Mouse (Mus musculus) olfactory bulb, adult 2 months (tissue): Measurements from ENCODE around the gene Ly6g5c. TPM values are rescaled to one million over a fixed set of nuclear protein-coding genes. Genes with fewer than 3 reads are reported as not detected.
A peak's percentile ranks its signal among the peaks of the same experiment; 100 is the strongest.

Experiments used
- H3K27ac ChIP-seq: fragments of 200-500 bp; 2 replicates; pipeline ENCODE4 v1.5.1; 2012; ENCODE audit warnings: low read depth, low read length; ENCODE audit not compliant: insufficient read depth
- H3K4me1 ChIP-seq: fragments of 200-500 bp; 2 replicates; pipeline ENCODE4 v1.6.1; 2012; ENCODE audit warnings: low read length; ENCODE audit not compliant: control insufficient read depth, insufficient read depth
- H3K4me3 ChIP-seq: fragments of 200-500 bp; 2 replicates; pipeline ENCODE4 v1.5.1; 2012; ENCODE audit warnings: mild to moderate bottlenecking, low read depth, low read length, moderate library complexity; ENCODE audit not compliant: insufficient read depth
- CTCF ChIP-seq: fragments of 200-500 bp; IDR thresholded peaks from 2 replicates; pipeline ENCODE4 v1.5.1; 2012; ENCODE audit warnings: low read depth, mild to moderate bottlenecking, low read length, moderate library complexity; ENCODE audit not compliant: insufficient read depth
- POLR2A ChIP-seq: fragments of 200-500 bp; IDR thresholded peaks from 2 replicates; pipeline ENCODE4 v1.6.1; 2012; ENCODE audit warnings: mild to moderate bottlenecking, low read depth, low read length, moderate library complexity; ENCODE audit not compliant: insufficient read depth
- WGBS: fragments of 180-500 bp; shearing (Covaris S2); methylation state at CpG from one replicate; pipeline ENCODE4 v1.1.7; 2018; 5-methylcytosine and 5-hydroxymethylcytosine counted together
- polyA plus RNA-seq: library from polyadenylated mRNA; stranded (reverse); fragments of >200 nt; gene quantifications from 2 replicates; pipeline ENCODE4 v1.2.4, GENCODE M21; 2012; ENCODE audit warnings: low replicate concordance; ENCODE audit not compliant: missing spikeins, insufficient read depth, insufficient read length

Ly6g5c gene
- not detected in 2 replicates for polyA plus RNA-seq

GRCm38 (mm10) chr17:35108097-35108496 lies at the start of gene Ly6g5c:
Gene Ly6g5c, plus strand, starts transcription at chr17:35108279.
- no peak for TF ChIP-seq POLR2A
- TF ChIP-seq CTCF = no peak
- H3K4me1 ChIP-seq = peaks cover 2% of the 10 kb centered on the region; the same call in 1 of the 2 replicates
- no peak within 1 kb of the TSS for H3K27ac ChIP-seq
- 80% methylated on average over 6 of the region's 6 CpGs for WGBS
- H3K4me3 ChIP-seq = no peak within 1 kb of the TSS

GRCm38 (mm10) chr17:35058316-35058715 lies 49.8 kb upstream of the Ly6g5c start:
- Histone ChIP-seq H3K27ac (no peak overlapping the region), H3K4me1 (peaks cover 10% of the 10 kb centered on the region; the same call in 1 of the 2 replicates), H3K4me3 (no peak overlapping the region)
- TF ChIP-seq CTCF (no peak), POLR2A (no peak)
- 71% methylated on average over 9 of the region's 9 CpGs for WGBS

GRCm38 (mm10) chr17:35058911-35059892 lies 48.9 kb upstream of the Ly6g5c start, which contains the start of gene Ddah2:
Gene Ddah2, plus strand, starts transcription at chr17:35059035.
- Histone ChIP-seq H3K27ac (peak within 1 kb of the TSS; percentile 4; the same call in 1 of the 2 replicates), H3K4me1 (peaks cover 10% of the 10 kb centered on the region; the same call in 1 of the 2 replicates), H3K4me3 (peak within 1 kb of the TSS; percentile 78)
- TF ChIP-seq CTCF (peak; percentile 86), POLR2A (no peak; the same call in 1 of the 2 replicates)
- WGBS = under 1% methylated on average over 57 of the region's 57 CpGs

GRCm38 (mm10) chr17:35060071-35060470 lies 48.0 kb upstream of the Ly6g5c start:
- TF ChIP-seq POLR2A (no peak), CTCF (no peak)
- Histone ChIP-seq H3K27ac (no peak overlapping the region), H3K4me3 (peak overlapping the region; percentile 78; the same call in 1 of the 2 replicates), H3K4me1 (peaks cover 12% of the 10 kb centered on the region; the same call in 1 of the 2 replicates)
- WGBS = 15% methylated on average over 14 of the region's 14 CpGs

- Histone ChIP-seq H3K4me1 (peaks cover 18% of the 10 kb centered on the region; the same call in 1 of the 2 replicates), H3K4me3 (no peak overlapping the region), H3K27ac (no peak overlapping the region)
- TF ChIP-seq POLR2A = no peak
- no peak for TF ChIP-seq CTCF
- 73% methylated on average over 22 of the region's 22 CpGs for WGBS
These were observed 47.3 kb upstream of the Ly6g5c start for GRCm38 (mm10) chr17:35060737-35061297.

GRCm38 (mm10) chr17:35061299-35061698 lies 46.8 kb upstream of the Ly6g5c start:
- 81% methylated on average over 8 of the region's 8 CpGs for WGBS
- no peak overlapping the region for H3K27ac ChIP-seq
- TF ChIP-seq CTCF (no peak), POLR2A (no peak)
- H3K4me1 ChIP-seq = peaks cover 18% of the 10 kb centered on the region; the same call in 1 of the 2 replicates
- no peak overlapping the region for H3K4me3 ChIP-seq

GRCm38 (mm10) chr17:35063466-35063865 lies 44.6 kb upstream of the Ly6g5c start:
- 93% methylated on average over 3 of the region's 3 CpGs for WGBS
- TF ChIP-seq CTCF = no peak
- no peak for TF ChIP-seq POLR2A
- no peak overlapping the region for H3K27ac ChIP-seq
- H3K4me3 ChIP-seq = no peak overlapping the region
- peaks cover 18% of the 10 kb centered on the region; the same call in 1 of the 2 replicates for H3K4me1 ChIP-seq

GRCm38 (mm10) chr17:35064378-35064877 lies 43.7 kb upstream of the Ly6g5c start:
- Histone ChIP-seq H3K27ac (no peak overlapping the region), H3K4me1 (peaks cover 14% of the 10 kb centered on the region; the same call in 1 of the 2 replicates), H3K4me3 (no peak overlapping the region)
- no peak for TF ChIP-seq CTCF
- no peak for TF ChIP-seq POLR2A
- 59% methylated on average over 10 of the region's 10 CpGs for WGBS
